Mouse (Mus musculus) bone marrow macrophage, adult 2 months (primary cell): ENCODE results near the gene Lyrm4.

Experiments
- CTCF ChIP-seq: IDR thresholded peaks from 2 replicates; pipeline ENCODE4 v1.5.1; 2012; ENCODE audit warnings: low read depth, mild to moderate bottlenecking, low read length, moderate library complexity
- POLR2A ChIP-seq: IDR thresholded peaks from 2 replicates; pipeline ENCODE4 v1.6.1; 2012; ENCODE audit warnings: mild to moderate bottlenecking, low read depth, low read length, borderline replicate concordance

DNA sequence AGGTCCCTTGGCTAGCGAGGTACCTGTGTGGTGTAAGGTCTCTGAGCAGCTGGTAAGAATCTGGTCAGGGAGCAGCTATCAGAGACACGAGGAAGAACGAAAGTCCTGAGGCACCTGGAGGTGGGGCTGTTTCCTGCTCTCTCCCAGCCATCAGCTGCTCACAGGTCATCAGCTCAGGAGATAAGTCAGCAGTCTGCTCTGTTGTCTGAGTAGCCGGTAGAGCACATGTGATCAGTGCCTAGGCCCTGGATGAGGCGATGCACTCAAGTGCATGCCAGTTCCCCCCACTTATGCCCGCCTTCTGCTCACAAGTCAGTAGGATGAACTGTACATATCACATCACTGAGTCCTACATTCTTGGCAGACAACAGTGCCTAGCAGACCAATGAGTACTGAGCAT is 134.3 kb downstream of the Lyrm4 start:
- TF ChIP-seq CTCF: no peak
- TF ChIP-seq POLR2A: no peak
